ENCODE assay signal across 8 mouse cellular contexts in genomic region chr17:88508846-88509508, GRCm38 (mm10). TPM values are rescaled to one million over a fixed set of nuclear protein-coding genes. Genes with fewer than 3 reads are reported as not detected.
DNase-seq lines count a peak whose midpoint lies in the region; ATAC-seq lines count a peak whose summit lies in the region.

No protein-coding gene starts in this region.

- no peak for ATAC-seq in neural tube, embryonic 12.5 days (ENCODE audit: low FRiP score, low read depth)
- no peak for ATAC-seq in forebrain, embryonic 14.5 days
- no peak; the same call in 1 of the 2 replicates for ATAC-seq in hindbrain, embryonic 16.5 days
- peak; percentile 61 for ATAC-seq in liver, embryonic 12.5 days
- ATAC-seq in erythroblast, adult 5-6 weeks (replicated peaks; ENCODE audit: low FRiP score, poor library complexity, severe bottlenecking) = no peak

- H3K4me1 ChIP-seq in neural tube, embryonic 12.5 days = no peaks in the 10 kb centered on the region
- peaks cover 11% of the 10 kb centered on the region for H3K4me1 ChIP-seq in forebrain, embryonic 14.5 days (ENCODE audit: control insufficient read depth, insufficient read depth, low read length)
- peaks cover 6% of the 10 kb centered on the region for H3K4me1 ChIP-seq in hindbrain, embryonic 16.5 days (ENCODE audit: control insufficient read depth, insufficient read depth, low read depth, low read length)
- H3K4me1 ChIP-seq in liver, embryonic 12.5 days = peaks cover 22% of the 10 kb centered on the region; the same call in 1 of the 2 replicates

- no peak for DNase-seq in neural tube, embryonic 10.5 days (ENCODE audit: extremely low spot score, low spot score)
- peak; percentile 86 for DNase-seq in adrenal gland, postnatal 10 days
- no peak for DNase-seq in forebrain, embryonic 14.5 days (ENCODE audit: low spot score)
- DNase-seq in ovary, adult 18-20 months (ENCODE audit: low spot score) = peak; percentile 62

- H3K27ac ChIP-seq in neural tube, embryonic 12.5 days = no peak overlapping the region
- H3K27ac ChIP-seq in forebrain, embryonic 14.5 days (ENCODE audit: low read depth, low read length) = no peak overlapping the region
- H3K27ac ChIP-seq in hindbrain, embryonic 16.5 days (ENCODE audit: low read depth, low read length) = no peak overlapping the region
- no peak overlapping the region for H3K27ac ChIP-seq in liver, embryonic 12.5 days

- H3K36me3 ChIP-seq in neural tube, embryonic 12.5 days = no peaks in the 10 kb centered on the region
- H3K36me3 ChIP-seq in forebrain, embryonic 14.5 days (ENCODE audit: control insufficient read depth, insufficient read depth, low read length) = no peaks in the 10 kb centered on the region
- H3K36me3 ChIP-seq in hindbrain, embryonic 16.5 days (ENCODE audit: control insufficient read depth, insufficient read depth, low read length) = no peaks in the 10 kb centered on the region
- no peaks in the 10 kb centered on the region for H3K36me3 ChIP-seq in liver, embryonic 12.5 days

- H3K9ac ChIP-seq in neural tube, embryonic 12.5 days = no peak overlapping the region
- H3K9ac ChIP-seq in forebrain, embryonic 14.5 days (ENCODE audit: low read length) = peak overlapping the region; percentile 32; the same call in 1 of the 2 replicates
- H3K9ac ChIP-seq in hindbrain, embryonic 16.5 days (ENCODE audit: low read depth, low read length) = no peak overlapping the region
- H3K9ac ChIP-seq in liver, embryonic 12.5 days = no peak overlapping the region

- H3K4me2 ChIP-seq in neural tube, embryonic 12.5 days (replicated peaks) = 0 out of 2 replicates have a peak overlapping the region, but pooled peaks have one; percentile 14
- no peak overlapping the region for H3K4me2 ChIP-seq in forebrain, embryonic 14.5 days (ENCODE audit: low read length)
- H3K4me2 ChIP-seq in hindbrain, embryonic 16.5 days (ENCODE audit: low read length) = peak overlapping the region; percentile 13; the same call in 1 of the 2 replicates
- peak overlapping the region; percentile 27 for H3K4me2 ChIP-seq in liver, embryonic 12.5 days

- H3K27me3 ChIP-seq in neural tube, embryonic 12.5 days (replicated peaks) = no peaks in the 10 kb centered on the region
- no peaks in the 10 kb centered on the region for H3K27me3 ChIP-seq in forebrain, embryonic 14.5 days (replicated peaks; ENCODE audit: control insufficient read depth, insufficient read depth, low read length)
- no peaks in the 10 kb centered on the region for H3K27me3 ChIP-seq in hindbrain, embryonic 16.5 days (replicated peaks; ENCODE audit: control insufficient read depth, insufficient read depth, low read length)
- H3K27me3 ChIP-seq in liver, embryonic 12.5 days (replicated peaks) = no peaks in the 10 kb centered on the region; the same call in 1 of the 2 replicates

- H3K4me3 ChIP-seq in neural tube, embryonic 12.5 days = no peak overlapping the region
- H3K4me3 ChIP-seq in forebrain, embryonic 14.5 days (ENCODE audit: low read depth, low read length) = no peak overlapping the region
- no peak overlapping the region for H3K4me3 ChIP-seq in hindbrain, embryonic 16.5 days (ENCODE audit: low read length)
- H3K4me3 ChIP-seq in liver, embryonic 12.5 days = no peak overlapping the region

- 35% methylated on average over 12 of the region's 12 CpGs for WGBS in neural tube, embryonic 12.5 days
- WGBS in forebrain, embryonic 14.5 days = 34% methylated on average over 12 of the region's 12 CpGs
- WGBS in hindbrain, embryonic 16.5 days = 34% methylated on average over 12 of the region's 12 CpGs
- WGBS in liver, embryonic 12.5 days (ENCODE audit: insufficient replicate concordance) = 31% methylated on average over 12 of the region's 12 CpGs

- no peaks in the 10 kb centered on the region for H3K9me3 ChIP-seq in neural tube, embryonic 12.5 days
- H3K9me3 ChIP-seq in forebrain, embryonic 14.5 days (replicated peaks; ENCODE audit: control insufficient read depth, low read length) = no peaks in the 10 kb centered on the region
- H3K9me3 ChIP-seq in hindbrain, embryonic 16.5 days (ENCODE audit: control insufficient read depth, low read length) = no peaks in the 10 kb centered on the region
- no peaks in the 10 kb centered on the region for H3K9me3 ChIP-seq in liver, embryonic 12.5 days (replicated peaks)

RNA-seq across cellular contexts. Expression of gene Ppp1r21, which starts 20.9 kb away (rescaled TPM):
- polyA plus RNA-seq in neural tube, embryonic 12.5 days (2016; fragmentation: Nextera tagmentation; extraction: Ambion mirVana) = 32.4 and 33.3 TPM in 2 replicates
- total RNA-seq in adrenal gland, postnatal 10 days (2021) = 10 to 100 TPM; 30.9 to 31.1 TPM
- polyA plus RNA-seq in forebrain, embryonic 14.5 days (2014; fragmentation: Nextera tagmentation; extraction: Ambion mirVana) = 33.3 and 34.7 TPM in 2 replicates
- 35.7 and 38.8 TPM in 2 replicates for polyA plus RNA-seq in hindbrain, embryonic 16.5 days (2015; fragmentation: Nextera tagmentation; extraction: Ambion mirVana)
- polyA plus RNA-seq in liver, embryonic 12.5 days (2016; fragmentation: Nextera tagmentation; extraction: Ambion mirVana) = 8.8 and 11.2 TPM in 2 replicates
- total RNA-seq in erythroblast, adult 5-6 weeks (2015; ENCODE audit: low replicate concordance) = 15.9 and 16.3 TPM in 2 replicates
- total RNA-seq in erythroblast, adult 5-6 weeks (2017; ENCODE audit: low replicate concordance) = 12.8 and 13.6 TPM in 2 replicates

Comparison
In these comparisons a context has a peak if more than half of its experiments do, and no peak if none do; other contexts are left out.
1. DNase-seq: peak in adrenal gland, postnatal 10 days (single experiment) and ovary, adult 18-20 months (single experiment); none in neural tube, embryonic 10.5 days (single experiment) and forebrain, embryonic 14.5 days (single experiment).